Mouse (Mus musculus): ENCODE results near the gene Zswim3.
A peak's percentile ranks its signal among the peaks of the same experiment; 100 is the strongest.
"Not testable (repeated sequence)": the region's sequence is repeated elsewhere in the genome, so short reads cannot be mapped to it uniquely, and the experiment has no call there.

Zswim3 gene

DNA sequence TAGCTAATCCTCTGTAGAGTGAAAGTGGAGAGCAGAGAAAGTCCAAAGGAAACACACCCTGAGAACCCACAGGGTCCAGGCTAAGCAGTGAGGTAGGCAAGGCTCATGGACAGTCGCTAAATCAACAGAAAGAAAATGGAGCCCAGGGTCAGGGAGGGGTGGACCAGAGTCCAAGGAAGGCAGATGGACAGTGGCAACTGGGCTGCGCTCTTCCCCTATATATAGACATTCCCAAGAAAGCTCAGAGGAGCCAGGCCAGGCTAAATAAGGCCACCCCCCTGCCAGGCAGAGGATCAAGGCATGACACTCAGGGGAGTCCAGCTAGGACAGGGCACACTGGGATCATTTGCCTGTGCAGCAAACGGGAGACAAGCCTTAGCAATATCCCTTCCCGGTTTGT, 23.0 kb upstream of the Zswim3 start:
- DNase-seq (ENCODE audit: low spot score) = no peak

DNA sequence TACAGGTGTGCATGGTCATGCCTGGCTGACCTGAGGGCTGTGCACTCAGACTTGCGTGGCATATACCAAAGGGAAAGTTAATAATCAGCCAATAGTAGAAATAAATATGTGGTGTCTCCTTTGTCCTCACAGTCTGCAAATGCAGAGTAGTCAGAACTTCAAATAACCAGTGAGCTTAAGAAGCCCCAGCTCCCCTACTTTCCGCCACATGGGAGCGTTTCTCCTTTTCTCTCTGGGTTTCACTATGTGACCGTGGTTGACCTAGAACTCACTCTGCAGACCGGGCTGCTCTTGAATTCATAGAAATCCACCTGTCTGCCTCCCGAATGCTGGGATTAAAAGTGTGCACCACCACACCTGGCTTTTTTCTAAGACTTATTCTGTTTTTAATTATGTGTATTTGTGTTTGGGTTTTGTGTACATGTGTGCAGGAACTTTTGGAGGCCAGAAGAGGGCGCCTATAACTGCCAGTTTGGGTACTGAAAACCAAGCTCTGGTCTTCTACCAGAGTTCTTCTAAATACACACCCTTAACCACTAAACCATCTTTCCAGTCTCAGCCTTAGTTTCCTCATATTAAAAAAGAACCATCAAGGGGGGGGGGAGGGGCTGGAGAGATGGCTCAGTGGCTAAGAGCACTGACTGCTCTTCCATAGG, 20.8 kb upstream of the Zswim3 start:
- no peak for DNase-seq (ENCODE audit: low spot score)

DNA sequence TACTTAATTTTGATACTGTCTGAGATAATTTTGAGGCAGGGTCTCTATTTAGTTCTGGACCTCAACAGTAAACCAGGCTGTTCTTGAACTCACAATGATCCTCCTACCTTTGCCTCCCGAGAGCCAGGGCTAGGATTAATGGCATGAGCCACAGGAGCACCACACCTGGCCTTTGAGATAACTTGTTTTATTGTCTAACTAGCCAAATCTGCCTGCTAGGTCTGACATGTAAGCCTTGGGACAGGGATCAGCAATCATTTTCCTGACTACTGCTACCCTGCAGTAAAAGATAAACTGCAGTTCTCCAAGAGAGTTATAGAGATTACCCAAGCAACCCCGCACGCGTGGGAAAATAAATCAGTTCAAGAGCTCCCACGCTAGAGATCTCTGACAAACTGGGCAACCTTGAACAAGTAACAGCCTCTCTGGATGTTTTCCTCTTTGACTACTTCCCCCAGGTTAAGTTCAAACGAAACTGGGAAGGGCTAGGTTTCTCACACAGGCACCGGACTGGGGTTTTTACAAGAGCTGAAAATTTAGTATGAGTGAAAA, 20.0 kb upstream of the Zswim3 start:
- DNase-seq (ENCODE audit: low spot score) = no peak

DNA sequence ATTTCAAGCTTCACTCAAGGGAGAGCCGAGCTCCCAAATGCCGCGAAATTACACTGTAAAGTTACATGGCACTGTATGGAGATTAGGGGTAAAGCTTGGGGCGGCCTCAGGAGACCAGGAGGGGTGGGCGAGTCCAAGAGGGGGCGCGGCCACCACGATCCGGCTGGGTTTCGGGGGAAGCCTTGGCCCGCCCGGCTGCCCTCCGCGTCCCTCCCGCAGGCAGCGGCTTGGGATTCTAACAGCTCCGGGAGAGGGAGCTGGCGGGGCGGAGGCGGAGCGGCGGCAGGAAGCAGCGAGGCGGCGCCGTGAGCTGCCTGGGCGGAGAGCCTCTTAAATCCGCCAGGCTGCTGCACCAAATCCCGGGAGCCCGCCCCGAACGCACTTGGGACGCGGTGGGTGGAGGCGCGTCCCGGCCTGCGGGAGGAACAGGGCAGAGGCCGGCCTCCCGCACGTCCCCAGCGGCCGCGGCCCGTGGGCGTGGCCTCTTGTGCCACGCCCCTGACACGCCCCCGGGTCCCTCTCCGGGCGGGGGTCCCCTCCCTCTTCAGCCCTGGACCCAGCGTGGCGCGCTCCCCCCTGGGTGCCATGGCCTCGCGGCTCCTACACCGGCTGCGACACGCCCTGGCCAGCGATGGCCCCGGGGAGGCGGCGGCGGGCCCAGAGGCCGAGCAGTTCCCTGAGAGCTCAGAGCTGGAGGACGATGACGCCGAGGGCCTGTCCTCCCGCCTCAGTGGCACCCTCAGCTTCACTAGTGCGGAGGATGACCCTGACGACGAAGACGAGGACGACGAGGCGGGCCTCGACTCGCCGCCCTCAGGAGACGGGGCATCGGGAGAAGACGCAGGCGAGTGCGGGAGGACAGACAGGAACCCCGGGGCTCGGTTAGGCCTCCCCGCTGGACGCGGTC, 19.2 kb upstream of the Zswim3 start, which contains the start of gene Snx21:
TSS of gene Snx21 (plus strand) at position 343 of the 907 bp plus-strand sequence.
- DNase-seq (ENCODE audit: low spot score) = peak; percentile 95

DNA sequence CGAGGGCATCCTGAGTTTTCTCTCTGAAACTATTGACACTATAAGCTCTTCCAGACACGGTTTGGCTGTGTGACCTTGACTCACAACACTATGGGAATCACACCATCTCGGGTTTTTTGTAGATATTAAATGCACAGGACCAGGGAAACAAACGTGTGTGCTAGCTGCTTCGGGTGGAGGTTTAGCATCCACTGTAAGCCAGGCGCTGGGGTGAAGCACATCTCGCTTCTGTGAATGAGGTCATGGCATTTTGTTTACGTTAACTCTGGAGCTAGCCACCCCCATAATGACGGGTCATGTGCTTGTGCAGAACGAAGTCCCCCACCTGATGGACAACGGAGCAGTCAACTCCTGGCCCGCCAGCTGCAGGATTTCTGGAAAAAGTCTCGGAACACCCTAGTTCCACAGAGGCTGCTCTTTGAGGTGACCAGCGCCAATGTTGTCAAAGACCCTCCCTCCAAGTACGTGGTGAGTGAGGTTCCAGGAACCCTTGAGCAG, 18.5 kb upstream of the Zswim3 start:
- DNase-seq (ENCODE audit: low spot score) = no peak

DNA sequence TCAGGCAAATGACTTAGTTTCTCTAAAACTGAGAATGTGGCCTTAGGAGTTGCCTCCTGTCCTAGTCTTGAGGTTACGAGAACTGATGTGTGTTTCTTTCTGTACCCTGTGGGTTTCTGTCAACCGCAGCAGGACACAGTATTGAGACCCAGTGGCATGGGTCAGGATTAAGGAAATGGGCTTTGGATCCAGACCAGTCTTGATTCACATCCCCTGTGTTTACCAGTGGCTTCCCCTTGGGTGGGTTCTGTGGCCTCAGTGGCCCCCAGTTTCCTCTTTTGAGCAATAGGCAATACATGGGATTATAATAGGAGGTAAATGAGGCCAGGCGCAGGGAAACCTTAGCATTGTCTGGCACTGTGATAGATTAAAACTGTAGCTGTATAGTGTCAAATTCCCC, 17.9 kb upstream of the Zswim3 start:
- no peak for DNase-seq (ENCODE audit: low spot score)

DNA sequence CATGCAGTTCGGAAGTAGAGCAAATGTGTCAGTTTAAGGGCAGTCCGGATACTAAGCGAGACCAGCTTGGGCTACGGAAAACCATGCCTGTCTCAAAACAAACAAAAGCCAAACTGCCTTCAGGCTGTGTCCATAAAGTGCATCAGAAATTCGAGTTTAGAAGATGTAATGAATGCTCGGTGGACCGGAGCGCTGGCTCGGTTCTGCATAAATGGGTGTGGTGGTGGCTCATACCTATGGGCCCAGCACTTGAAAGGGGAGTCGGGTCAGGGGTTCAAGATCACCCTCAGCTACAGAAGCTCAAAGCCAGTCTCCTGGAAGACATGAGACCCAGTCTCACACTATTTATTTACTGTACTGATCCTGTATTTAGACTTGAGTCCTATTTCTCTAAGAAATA, 17.1 kb upstream of the Zswim3 start:
- DNase-seq (ENCODE audit: low spot score) = no peak

DNA sequence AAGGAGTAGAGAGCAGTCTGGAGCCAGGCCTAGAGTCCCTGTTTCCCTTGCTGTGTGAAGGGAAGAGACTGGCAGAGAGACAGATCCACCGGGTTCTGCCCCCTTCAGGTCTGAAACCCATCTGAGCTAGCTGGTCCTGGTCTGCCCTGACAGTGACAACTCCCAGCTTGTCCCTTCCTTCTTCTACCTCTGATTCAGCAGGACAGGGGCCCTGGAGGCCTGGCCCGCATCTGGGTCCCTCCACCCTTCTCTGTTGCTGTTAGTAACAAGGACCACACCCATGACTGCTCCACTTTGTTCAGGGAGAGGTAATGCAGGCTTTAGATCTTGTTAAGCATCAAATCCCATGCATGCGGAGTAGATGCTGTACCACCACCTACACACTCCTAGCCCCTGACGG, 16.5 kb upstream of the Zswim3 start:
- DNase-seq (ENCODE audit: low spot score) = no peak

DNA sequence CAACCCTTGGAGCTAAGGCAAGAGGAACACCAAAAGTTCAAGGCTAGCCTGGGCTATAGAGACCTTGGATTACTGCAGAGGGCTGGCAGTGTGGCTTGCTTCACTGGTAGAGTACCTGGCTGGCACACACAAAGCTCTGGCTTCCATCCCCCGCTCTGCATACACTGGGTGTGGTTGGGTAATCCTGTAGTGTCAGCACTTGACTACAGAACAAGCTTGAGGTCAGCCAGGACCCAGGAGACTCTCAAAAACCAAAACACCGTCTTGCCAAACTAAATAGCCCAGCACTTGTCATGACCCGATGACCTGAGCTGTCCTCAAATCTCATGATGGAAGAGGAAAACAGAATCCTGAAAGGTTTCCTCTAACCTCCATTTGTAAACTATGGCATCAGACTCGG, 14.4 kb upstream of the Zswim3 start:
- no peak for DNase-seq (ENCODE audit: low spot score)

DNA sequence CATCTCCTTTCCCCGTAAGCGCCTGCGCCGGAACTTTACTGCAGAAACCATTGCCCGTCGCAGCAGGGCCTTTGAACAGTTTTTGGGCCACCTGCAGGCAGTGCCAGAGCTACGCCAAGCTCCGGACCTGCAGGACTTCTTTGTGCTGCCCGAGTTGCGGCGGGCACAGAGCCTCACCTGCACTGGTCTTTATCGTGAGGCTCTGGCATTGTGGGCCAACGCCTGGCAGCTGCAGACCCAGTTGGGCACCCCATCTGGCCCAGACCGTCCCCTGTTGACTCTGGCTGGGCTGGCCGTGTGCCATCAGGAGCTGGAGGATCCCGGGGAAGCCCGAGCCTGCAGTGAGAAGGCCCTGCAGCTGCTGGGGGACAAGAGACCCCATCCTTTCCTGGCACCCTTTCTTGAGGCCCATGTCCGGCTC, 13.0 kb upstream of the Zswim3 start:
- DNase-seq (ENCODE audit: low spot score) = no peak

DNA sequence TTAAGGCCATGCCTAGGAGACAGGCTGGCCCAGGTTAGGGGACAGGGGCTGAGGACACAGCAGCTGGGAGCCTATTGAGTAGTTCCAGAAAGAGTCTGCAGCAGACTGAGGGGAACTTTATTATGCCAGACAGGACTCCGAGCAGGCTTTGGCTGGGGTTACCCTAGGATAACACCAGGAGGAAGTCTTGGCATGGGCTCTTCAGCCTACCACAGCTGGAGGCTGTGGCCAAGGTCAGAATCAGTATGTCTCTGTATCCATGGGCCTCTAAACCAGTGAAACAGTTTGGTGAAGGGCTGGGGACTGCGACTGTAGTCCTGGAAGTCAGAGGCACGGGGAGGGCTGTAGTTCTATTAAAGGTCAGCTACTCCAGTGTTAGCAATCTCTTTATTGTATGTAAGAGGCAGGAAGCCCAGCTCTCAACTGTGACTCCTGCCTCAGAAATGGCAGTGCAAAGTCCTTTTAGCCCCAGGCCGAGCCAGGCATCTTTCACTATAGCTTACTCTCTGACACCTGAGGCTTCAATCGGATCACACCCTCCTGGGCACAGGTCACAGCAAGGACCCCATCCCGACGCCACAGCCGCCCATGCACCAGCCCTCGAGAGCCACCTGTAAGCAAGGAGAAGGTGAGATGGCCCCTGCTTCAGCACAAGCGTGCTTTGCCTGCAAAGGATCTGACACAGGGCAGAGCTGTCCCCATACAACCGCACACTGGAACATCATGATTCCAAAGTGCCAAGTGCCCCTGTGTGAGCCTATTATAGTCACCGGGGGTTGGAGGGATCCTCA, 12.3 kb upstream of the Zswim3 start:
- no peak for DNase-seq (ENCODE audit: low spot score)

DNA sequence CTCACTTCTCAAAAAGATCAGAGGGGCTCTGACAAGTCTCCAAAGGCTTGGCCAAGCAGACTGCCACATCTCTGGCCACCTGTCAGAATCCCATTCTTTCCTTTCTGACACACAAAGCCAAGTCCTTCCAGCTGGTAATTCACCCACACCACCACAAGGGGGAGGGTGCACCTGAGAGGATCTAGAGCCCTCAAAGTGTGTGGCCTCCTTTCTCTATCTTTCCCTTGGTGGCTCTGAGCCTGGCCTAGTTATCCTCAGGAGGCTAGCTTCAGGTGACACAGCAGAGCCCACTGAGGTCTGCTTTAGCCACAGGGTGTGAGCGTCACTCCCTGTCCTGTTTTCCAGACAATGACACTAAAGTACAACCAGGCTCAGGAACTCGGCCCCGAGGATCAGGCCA, 11.7 kb upstream of the Zswim3 start:
- DNase-seq (ENCODE audit: low spot score) = peak; percentile 34

DNA sequence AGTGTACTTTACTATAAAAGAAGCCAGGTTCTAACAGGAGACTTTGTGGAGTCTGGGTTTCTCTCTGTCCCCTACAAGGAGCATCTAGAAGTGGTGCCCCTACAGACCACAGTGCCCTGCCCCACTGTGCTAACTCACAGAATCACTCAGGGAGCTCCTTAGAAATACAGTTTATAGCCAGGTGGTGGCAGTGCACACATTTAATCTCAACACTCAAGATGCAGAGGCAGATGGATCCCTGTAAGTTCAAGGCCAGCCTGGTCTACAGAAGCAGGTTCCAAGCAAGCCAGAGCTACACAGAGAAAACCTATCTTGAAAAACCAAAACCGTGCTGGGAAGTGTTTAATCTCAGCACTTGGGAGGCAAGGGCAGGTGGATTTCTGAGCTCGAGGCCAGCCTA, 11.1 kb upstream of the Zswim3 start:
- no peak for DNase-seq (ENCODE audit: low spot score)

DNA sequence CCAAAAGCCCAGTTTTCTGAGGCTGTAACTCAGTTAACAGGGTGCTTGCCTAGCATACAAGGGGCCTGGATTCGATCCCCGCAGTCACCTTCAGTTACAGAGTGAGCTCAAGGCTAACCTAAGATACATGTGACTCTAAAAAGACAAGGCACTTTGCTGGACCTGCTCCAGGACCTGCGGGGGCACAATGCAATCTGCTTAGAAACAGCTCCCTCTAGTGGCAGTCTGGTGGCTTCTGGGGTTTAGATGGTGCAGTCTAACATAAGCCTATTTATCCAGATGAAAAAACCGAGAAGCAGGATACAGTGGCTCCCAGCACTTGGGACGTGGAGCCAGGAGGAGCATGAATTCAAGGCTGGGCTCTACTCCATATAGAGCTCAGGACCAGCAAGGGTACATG, 10.6 kb upstream of the Zswim3 start:
- peak; percentile 73 for DNase-seq (ENCODE audit: low spot score)

DNA sequence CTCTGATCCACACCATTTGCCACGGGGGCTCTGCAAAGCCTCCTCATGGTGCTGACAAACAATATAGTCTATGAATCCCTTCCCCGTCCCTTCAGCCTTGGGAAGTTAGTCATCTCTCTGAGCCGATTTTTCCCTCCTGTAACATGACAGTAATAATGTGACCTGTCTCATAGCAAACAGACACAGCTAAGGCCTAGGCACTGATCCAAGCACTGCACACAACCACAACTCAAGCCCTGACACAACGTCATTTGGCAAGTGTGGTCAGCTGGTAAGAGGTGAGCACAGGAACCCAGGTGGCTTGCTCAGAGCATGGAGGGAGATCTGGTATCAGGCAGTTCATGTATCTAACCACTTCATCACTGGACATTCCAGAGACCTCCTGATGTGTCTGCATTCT, 9.0 kb upstream of the Zswim3 start:
- no peak for DNase-seq (ENCODE audit: low spot score)

DNA sequence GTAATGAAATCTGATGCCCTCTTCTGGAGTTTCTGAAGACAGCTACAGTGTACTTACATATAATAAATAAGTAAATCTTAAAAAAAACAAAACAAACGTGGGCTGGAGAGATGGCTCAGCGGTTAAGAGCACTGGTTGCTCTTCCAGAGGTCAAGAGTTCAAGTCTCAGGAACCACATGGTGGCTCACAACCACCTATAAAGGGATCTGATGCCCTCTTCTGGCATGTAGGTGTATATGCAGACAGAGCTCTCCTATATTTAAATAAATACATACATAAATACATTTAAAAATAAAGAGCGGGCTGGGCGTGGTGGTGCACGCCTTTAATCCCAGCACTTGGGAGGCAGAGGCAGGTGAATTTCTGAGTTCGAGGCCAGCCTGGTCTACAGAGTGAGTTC, 6.3 kb upstream of the Zswim3 start:
- DNase-seq (ENCODE audit: low spot score) = not testable (repeated sequence)

DNA sequence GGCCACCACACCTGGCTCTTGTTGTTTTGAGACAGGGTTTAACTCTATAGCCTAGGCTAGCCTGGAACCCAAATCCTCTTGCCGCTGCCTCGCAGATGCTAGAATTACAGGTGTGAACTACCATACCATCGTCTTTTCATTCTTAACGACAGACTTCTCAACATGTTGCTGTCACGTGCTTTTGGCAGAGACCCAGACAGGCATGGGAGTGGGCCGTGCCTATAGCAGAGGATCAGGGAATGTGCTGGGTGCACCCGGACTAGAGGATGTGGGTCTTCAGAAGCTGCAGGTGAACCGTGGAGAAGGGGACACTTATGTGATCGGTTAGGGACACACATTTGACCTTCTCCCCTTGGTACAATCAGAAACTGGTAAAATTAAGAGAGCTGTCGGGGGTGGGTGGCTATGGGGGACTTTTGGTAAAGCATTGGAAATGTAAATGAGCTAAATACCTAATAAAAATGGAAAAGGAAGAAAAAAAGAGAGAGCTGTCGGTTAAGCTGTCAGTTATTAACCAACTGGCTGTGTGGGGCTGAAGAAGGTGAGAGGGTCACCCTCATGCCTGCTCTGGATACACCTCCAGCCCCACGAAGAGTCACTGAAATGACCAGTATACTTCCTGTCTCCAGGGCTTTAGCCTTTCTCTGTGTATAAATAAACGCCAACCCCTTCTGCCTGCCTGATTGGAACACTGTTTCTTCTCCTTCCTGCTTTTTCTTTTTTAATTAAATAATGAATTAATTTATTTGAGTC, 4.5 kb upstream of the Zswim3 start:
- no peak for DNase-seq (ENCODE audit: low spot score)

DNA sequence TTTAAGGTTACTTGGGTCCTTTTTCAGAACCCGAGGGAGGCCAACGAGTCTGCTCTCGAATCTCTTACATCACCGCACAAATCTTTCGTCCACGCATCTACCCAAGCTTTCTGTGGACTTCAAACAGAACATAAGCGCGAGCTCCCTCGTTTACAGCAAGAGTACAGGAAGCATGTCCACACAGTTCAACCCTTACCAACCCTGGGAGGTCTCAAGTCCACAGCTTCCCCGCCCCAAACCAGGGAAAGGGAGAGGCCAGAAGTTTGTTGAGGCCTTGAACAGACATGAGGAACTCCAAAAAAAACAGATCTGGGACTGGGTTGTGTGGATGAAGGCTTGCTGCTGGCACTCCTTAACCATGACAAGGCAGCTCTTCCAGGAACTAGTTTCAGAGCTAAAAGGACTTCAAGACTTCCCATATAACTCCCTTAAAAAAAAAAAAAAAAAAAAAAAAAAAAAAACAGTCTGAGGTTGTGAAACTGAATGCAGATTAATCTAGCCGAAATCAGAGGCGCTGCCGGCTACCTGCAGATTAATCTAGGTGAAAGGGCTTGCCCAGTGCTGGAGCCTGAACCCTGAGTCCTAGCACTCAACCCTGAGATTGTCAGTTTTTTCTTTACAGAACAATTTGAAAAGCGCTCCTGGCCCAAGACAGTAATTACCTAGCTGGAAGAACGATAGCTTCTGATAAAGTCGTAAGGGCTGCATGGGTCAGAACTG, 1.5 kb upstream of the Zswim3 start:
- no peak for DNase-seq (ENCODE audit: low spot score)

DNA sequence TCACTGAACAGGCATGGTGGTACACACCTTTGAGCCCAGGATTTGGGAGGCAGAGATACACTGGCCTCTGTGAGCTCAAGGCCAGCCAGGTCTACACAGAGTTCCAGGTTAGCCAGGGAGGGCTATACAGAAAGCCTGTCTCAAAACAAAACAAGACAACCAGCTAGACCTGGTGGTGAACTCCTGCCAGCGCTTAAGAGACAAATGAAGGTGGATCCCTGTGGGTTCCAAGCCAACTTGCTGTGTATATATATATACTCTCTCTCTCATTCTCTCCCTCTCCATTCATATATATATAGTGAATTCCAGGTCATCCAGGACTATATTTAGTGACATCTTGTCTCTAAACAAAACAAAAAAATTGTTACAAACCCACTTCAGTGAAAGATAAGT, 981 bp upstream of the Zswim3 start:
- no peak for DNase-seq (ENCODE audit: low spot score)

DNA sequence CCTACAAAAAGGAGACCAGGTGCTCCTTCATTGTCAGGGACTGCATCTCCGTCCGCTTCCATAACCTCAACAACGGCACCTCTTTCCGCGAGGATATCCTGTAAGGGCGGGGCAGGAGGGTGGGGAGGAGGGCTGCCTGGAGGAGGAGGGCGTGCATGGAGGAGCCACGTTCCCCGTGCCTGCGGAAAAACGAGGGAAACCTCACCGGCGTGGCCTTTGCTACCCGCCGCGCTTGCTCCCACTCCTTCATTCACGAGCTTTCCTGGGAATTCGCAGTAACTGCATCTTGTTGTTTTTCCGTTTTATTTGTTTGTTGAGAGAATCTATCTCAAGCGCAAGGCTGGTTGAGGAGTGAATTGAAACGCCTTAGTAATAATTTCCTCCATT, 427 bp downstream of the Zswim3 start:
- DNase-seq (ENCODE audit: low spot score) = no peak

DNA sequence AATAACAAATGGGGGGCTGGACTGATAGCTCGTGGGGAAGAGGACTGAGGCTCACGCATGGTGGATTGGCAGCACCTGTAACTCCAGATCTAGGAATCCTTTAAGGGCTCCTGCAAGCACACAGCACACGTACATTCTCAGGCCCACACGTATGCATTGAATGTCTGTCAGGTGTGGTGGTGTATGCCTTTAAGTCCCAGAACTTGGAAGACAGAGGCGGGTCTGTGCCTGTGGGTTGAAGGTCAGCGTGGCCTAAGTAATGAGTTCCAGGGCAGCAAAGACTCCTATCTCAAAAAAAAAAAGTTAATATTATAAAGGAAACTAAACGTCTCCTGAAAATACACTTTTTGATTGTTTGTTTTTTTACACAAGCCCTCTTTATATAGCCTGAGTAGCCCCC, 1.7 kb downstream of the Zswim3 start:
- DNase-seq (ENCODE audit: low spot score) = no peak
